In the genomic region with DNA sequence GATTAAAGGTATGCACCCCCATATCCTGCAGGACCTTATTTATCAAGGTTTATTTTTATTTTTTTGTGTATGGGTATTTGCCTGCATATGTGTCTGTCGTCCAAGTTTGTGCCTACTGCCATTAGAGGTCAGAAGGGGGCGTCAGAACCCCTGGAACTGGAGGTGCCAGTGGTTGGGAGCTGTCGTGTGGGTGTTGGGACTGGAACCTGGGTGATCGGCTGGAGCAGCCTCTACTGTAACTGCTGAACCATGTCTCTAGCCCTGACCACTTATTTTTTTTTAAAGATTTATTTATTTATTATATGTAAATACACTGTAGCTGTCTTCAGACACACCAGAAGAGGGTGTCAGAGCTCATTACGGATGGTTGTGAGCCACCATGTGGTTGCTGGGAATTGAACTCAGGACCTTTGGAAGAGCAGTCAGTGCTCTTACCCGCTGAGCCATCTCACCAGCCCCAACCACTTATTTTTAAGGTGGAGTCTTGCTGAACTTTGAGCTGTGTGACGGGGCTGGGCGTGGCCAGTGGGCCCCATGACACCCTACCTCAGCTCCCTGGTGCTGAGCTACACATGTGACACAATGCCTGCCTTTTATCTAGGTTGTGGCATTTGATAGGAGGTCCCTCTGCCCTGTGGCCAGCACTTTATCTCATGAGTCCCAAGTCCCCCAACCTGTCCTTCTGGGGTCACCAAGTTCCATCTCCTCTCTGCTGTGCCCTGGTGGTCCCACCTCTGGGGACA, we compare ENCODE assay signal across 15 mouse cellular contexts. TPM values are rescaled to one million over a fixed set of nuclear protein-coding genes. Genes with fewer than 3 reads are reported as not detected.
A peak's percentile ranks its signal among the peaks of the same experiment; 100 is the strongest.
DNase-seq lines count a peak whose midpoint lies in the region; ATAC-seq and TF ChIP-seq lines count a peak whose summit lies in the region.
"Had no signal": no experiment of that assay in that cellular context is flagged by ENCODE, and none has a peak within 500 bp of the region (broad histone marks: within the 10 kb centered on the region; RNA-seq: fewer than 3 reads in every experiment).

No protein-coding gene starts in this region.

- no peak overlapping the region for H3K9ac ChIP-seq in kidney, embryonic 15.5 days
- H3K9ac ChIP-seq in intestine, embryonic 16.5 days (ENCODE audit: low read depth, low read length): no peak overlapping the region
- H3K9ac ChIP-seq: embryonic facial prominence, embryonic 15.5 days had no signal

- H3ac ChIP-seq in myocyte (ENCODE audit: control insufficient read depth, insufficient read length): no peak overlapping the region

- H3K4me3 ChIP-seq in kidney, embryonic 15.5 days (replicated peaks): no peak overlapping the region
- H3K4me3 ChIP-seq in cortical plate, adult 2 months (ENCODE audit: insufficient read depth, low read length): no peak overlapping the region
- no peak overlapping the region for H3K4me3 ChIP-seq in intestine, embryonic 16.5 days (ENCODE audit: low read length)
- no peak overlapping the region for H3K4me3 ChIP-seq in myocyte
- H3K4me3 ChIP-seq: embryonic facial prominence, embryonic 15.5 days had no signal

- TF ChIP-seq POLR2A in cortical plate, adult 2 months (IDR thresholded peaks at IDR 0.05; ENCODE audit: extremely low read depth, insufficient read depth, low read length): no peak
- TF ChIP-seq POLR2A in myocyte (IDR thresholded peaks at IDR 0.05; ENCODE audit: insufficient read length, low read depth): no peak

- no peaks in the 10 kb centered on the region for H3K79me2 ChIP-seq in myocyte (ENCODE audit: control insufficient read depth, insufficient read depth)

- H3K27me3 ChIP-seq in kidney, embryonic 15.5 days: peaks cover 35% of the 10 kb centered on the region
- no peaks in the 10 kb centered on the region for H3K27me3 ChIP-seq in intestine, embryonic 16.5 days (replicated peaks; ENCODE audit: control insufficient read depth, insufficient read depth, low read length)
- no peaks in the 10 kb centered on the region for H3K27me3 ChIP-seq in myocyte (ENCODE audit: control insufficient read depth, insufficient read depth, insufficient read length)

- DNase-seq in kidney, adult 9 months: no peak
- no peak for DNase-seq in right cerebral cortex, postnatal 10 days (ENCODE audit: low spot score in 2 of 2)
- DNase-seq in frontal cortex, postnatal 14 days (ENCODE audit: low spot score in 2 of 2): no peak
- no peak for DNase-seq in layer of hippocampus, adult 18-20 months (ENCODE audit: low spot score in 2 of 2)
- DNase-seq: adrenal gland, adult 8-10 months; cerebellum, adult 8-10 months; kidney, adult 11 months; lung, postnatal 10 days; thymus, postnatal 25 days had no signal

- no peak overlapping the region for H3K4me2 ChIP-seq in kidney, embryonic 15.5 days
- H3K4me2 ChIP-seq in intestine, embryonic 16.5 days (ENCODE audit: low read depth, low read length): no peak overlapping the region
- H3K4me2 ChIP-seq in myocyte (ENCODE audit: low read depth): peak overlapping the region; percentile 31
- H3K4me2 ChIP-seq: embryonic facial prominence, embryonic 15.5 days had no signal

- 64% methylated on average over 8 of the region's 8 CpGs for WGBS in kidney, embryonic 15.5 days
- WGBS in intestine, embryonic 16.5 days: 56% methylated on average over 8 of the region's 8 CpGs

- no peak overlapping the region for H3K27ac ChIP-seq in kidney, embryonic 15.5 days
- no peak overlapping the region for H3K27ac ChIP-seq in cortical plate, adult 2 months (ENCODE audit: insufficient read depth, low read length)
- H3K27ac ChIP-seq in intestine, embryonic 16.5 days (ENCODE audit: low read length): peak overlapping the region; percentile 68; the same call in 1 of the 2 replicates
- H3K27ac ChIP-seq: embryonic facial prominence, embryonic 15.5 days had no signal

- TF ChIP-seq CTCF in cortical plate, adult 2 months (IDR thresholded peaks at IDR 0.05; ENCODE audit: extremely low read depth, insufficient read depth, low read length): 0 out of 2 replicates have a peak, but pooled peaks have one; percentile 1

- ATAC-seq in kidney, embryonic 15.5 days (replicated peaks; ENCODE audit: low FRiP score): 0 out of 2 replicates have a peak, but pooled peaks have one; percentile 42
- peak; percentile 94 for ATAC-seq in intestine, embryonic 16.5 days

- no peaks in the 10 kb centered on the region for H3K4me1 ChIP-seq in kidney, embryonic 15.5 days
- H3K4me1 ChIP-seq in cortical plate, adult 2 months (ENCODE audit: control insufficient read depth, insufficient read depth, low read length): no peaks in the 10 kb centered on the region
- H3K4me1 ChIP-seq in intestine, embryonic 16.5 days (ENCODE audit: control insufficient read depth, insufficient read depth, low read length): peaks cover 5% of the 10 kb centered on the region
- H3K4me1 ChIP-seq: embryonic facial prominence, embryonic 15.5 days had no signal

- H3K9me3 ChIP-seq in kidney, embryonic 15.5 days (replicated peaks): no peaks in the 10 kb centered on the region
- H3K9me3 ChIP-seq in intestine, embryonic 16.5 days (ENCODE audit: control insufficient read depth, low read length): no peaks in the 10 kb centered on the region
- H3K9me3 ChIP-seq: embryonic facial prominence, embryonic 15.5 days had no signal

- H3K36me3 ChIP-seq in kidney, embryonic 15.5 days: no peaks in the 10 kb centered on the region
- no peaks in the 10 kb centered on the region for H3K36me3 ChIP-seq in intestine, embryonic 16.5 days (ENCODE audit: control insufficient read depth, insufficient read depth, low read length)
- no peaks in the 10 kb centered on the region for H3K36me3 ChIP-seq in myocyte (ENCODE audit: control insufficient read depth, insufficient read depth)
- H3K36me3 ChIP-seq: embryonic facial prominence, embryonic 15.5 days had no signal

TF ChIP-seq in myocyte, 11 proteins besides CTCF, POLR2A, EP300 and RAD21:
- TF ChIP-seq CEBPB (IDR thresholded peaks at IDR 0.05; ENCODE audit: insufficient read depth, poor library complexity, severe bottlenecking) (no peak), POLR2AphosphoS2 (IDR thresholded peaks at IDR 0.05; ENCODE audit: insufficient read length, low read depth) (peak; percentile 16)

RNA-seq across cellular contexts. Expression of a gene that starts 1.3 kb away (rescaled TPM):
- polyA plus RNA-seq in kidney, embryonic 15.5 days (2015; fragmentation: Nextera tagmentation; extraction: Ambion mirVana): 0.18 TPM in 1 of 2 replicates, not detected in the other
- polyA plus RNA-seq in cortical plate, adult 2 months (2012; rRNA removed): 0.13 and 0.19 TPM in 2 replicates
- polyA plus RNA-seq in intestine, embryonic 16.5 days (2015; fragmentation: Nextera tagmentation; extraction: Ambion mirVana): 0.17 TPM in 1 of 2 replicates, not detected in the other
- 52.3 TPM for polyA plus RNA-seq in myocyte (2012; fragmentation: generic; extraction: Trizol)
- total RNA-seq in layer of hippocampus, adult 18-20 months (2021): under 1 TPM; 0.23 to 0.27 TPM
- total RNA-seq: adrenal gland, adult 8-10 months had no signal

RNA-seq across cellular contexts. Expression of a gene that starts 19.5 kb away (rescaled TPM):
- not detected in 2 replicates for polyA plus RNA-seq in kidney, embryonic 15.5 days (2015; fragmentation: Nextera tagmentation; extraction: Ambion mirVana)
- polyA plus RNA-seq in cortical plate, adult 2 months (2012; rRNA removed): not detected in 2 replicates
- not detected in 2 replicates for polyA plus RNA-seq in intestine, embryonic 16.5 days (2015; fragmentation: Nextera tagmentation; extraction: Ambion mirVana)
- 0.12 TPM for polyA plus RNA-seq in myocyte (2012; fragmentation: generic; extraction: Trizol)
- not detected for total RNA-seq in layer of hippocampus, adult 18-20 months (2021)
- total RNA-seq: adrenal gland, adult 8-10 months; left cerebral cortex, adult 8-10 months had no signal

RNA-seq across cellular contexts. Expression of a gene that starts 20.3 kb away (rescaled TPM):
- 41.0 and 47.9 TPM in 2 replicates for polyA plus RNA-seq in kidney, embryonic 15.5 days (2015; fragmentation: Nextera tagmentation; extraction: Ambion mirVana)
- polyA plus RNA-seq in cortical plate, adult 2 months (2012; rRNA removed): 71.2 and 77.1 TPM in 2 replicates
- 15.4 and 47.6 TPM in 2 replicates for polyA plus RNA-seq in intestine, embryonic 16.5 days (2015; fragmentation: Nextera tagmentation; extraction: Ambion mirVana)
- 120 TPM for polyA plus RNA-seq in myocyte (2012; fragmentation: generic; extraction: Trizol)
- 10 to 100 TPM; 71.9 to 76.4 TPM for total RNA-seq in layer of hippocampus, adult 18-20 months (2021)

RNA-seq across cellular contexts. Expression of a gene that starts 26.7 kb away (rescaled TPM):
- 563 and 597 TPM in 2 replicates for polyA plus RNA-seq in kidney, embryonic 15.5 days (2015; fragmentation: Nextera tagmentation; extraction: Ambion mirVana)
- polyA plus RNA-seq in cortical plate, adult 2 months (2012; rRNA removed): 1,040 and 1,088 TPM in 2 replicates
- 526 and 531 TPM in 2 replicates for polyA plus RNA-seq in intestine, embryonic 16.5 days (2015; fragmentation: Nextera tagmentation; extraction: Ambion mirVana)
- 3,891 TPM for polyA plus RNA-seq in myocyte (2012; fragmentation: generic; extraction: Trizol)
- total RNA-seq in layer of hippocampus, adult 18-20 months (2021): 100 to 1,000 TPM; 907 to 934 TPM

RNA-seq across cellular contexts. Expression of a gene that starts 27.5 kb away (rescaled TPM):
- polyA plus RNA-seq in kidney, embryonic 15.5 days (2015; fragmentation: Nextera tagmentation; extraction: Ambion mirVana): 0.28 and 0.51 TPM in 2 replicates
- 166 and 169 TPM in 2 replicates for polyA plus RNA-seq in cortical plate, adult 2 months (2012; rRNA removed)
- 1.4 and 1.5 TPM in 2 replicates for polyA plus RNA-seq in intestine, embryonic 16.5 days (2015; fragmentation: Nextera tagmentation; extraction: Ambion mirVana)
- 0.11 TPM for polyA plus RNA-seq in myocyte (2012; fragmentation: generic; extraction: Trizol)
- total RNA-seq in layer of hippocampus, adult 18-20 months (2021): 100 to 1,000 TPM; 150 to 155 TPM

Comparison
In these comparisons a context has a peak if more than half of its experiments do, and no peak if none do; other contexts are left out.
1. RNA of a gene that starts 1.3 kb away (polyA plus RNA-seq): 52.3 TPM in myocyte (single experiment); 0.13 to 0.19 TPM in cortical plate, adult 2 months, 0.18 TPM in kidney, embryonic 15.5 days and 0.17 TPM in intestine, embryonic 16.5 days; every median in the first group is over 10 times any median in the second.